Mouse (Mus musculus): ENCODE results near the gene Unc13d. TPM values are rescaled to one million over a fixed set of nuclear protein-coding genes. Genes with fewer than 3 reads are reported as not detected.

Gene Unc13d
- polyA plus RNA-seq, 1 experiment from 2014 or later: 1.1 TPM

- DNase-seq: no peak
- no peak overlapping the region for H3K4me3 ChIP-seq (replicated peaks; ENCODE audit: low read depth, low read length)
- H3K4me2 ChIP-seq (ENCODE audit: low read length): no peak overlapping the region
- peaks cover 32% of the 10 kb centered on the region for H3K36me3 ChIP-seq (ENCODE audit: control insufficient read depth, insufficient read depth, low read length)
- H3K4me1 ChIP-seq (ENCODE audit: control insufficient read depth, insufficient read depth, low read length): no peaks in the 10 kb centered on the region
- no peak overlapping the region for H3K27ac ChIP-seq (replicated peaks; ENCODE audit: low read depth, low read length)
- 88% methylated on average over 9 of the region's 9 CpGs for WGBS
- no peak overlapping the region for H3K9ac ChIP-seq (replicated peaks; ENCODE audit: low read length)
- H3K9me3 ChIP-seq (ENCODE audit: control insufficient read depth, low read length): no peaks in the 10 kb centered on the region
- no peak for ATAC-seq (ENCODE audit: low FRiP score, low TSS enrichment)
- H3K27me3 ChIP-seq (ENCODE audit: control insufficient read depth, insufficient read depth, low read length): no peaks in the 10 kb centered on the region
Measured at GRCm38 (mm10) chr11:116037826-116038225, 39.9 kb downstream of the Unc13d start.

- no peak overlapping the region for H3K27ac ChIP-seq (replicated peaks; ENCODE audit: low read depth, low read length)
- peaks cover 23% of the 10 kb centered on the region for H3K36me3 ChIP-seq (ENCODE audit: control insufficient read depth, insufficient read depth, low read length)
- DNase-seq (no peak), ATAC-seq (ENCODE audit: low FRiP score, low TSS enrichment) (no peak)
- H3K4me1 ChIP-seq (ENCODE audit: control insufficient read depth, insufficient read depth, low read length): peaks cover 1% of the 10 kb centered on the region
- no peak overlapping the region for H3K9ac ChIP-seq (replicated peaks; ENCODE audit: low read length)
- no peaks in the 10 kb centered on the region for H3K27me3 ChIP-seq (ENCODE audit: control insufficient read depth, insufficient read depth, low read length)
- no peak overlapping the region for H3K4me3 ChIP-seq (replicated peaks; ENCODE audit: low read depth, low read length)
- H3K4me2 ChIP-seq (ENCODE audit: low read length): no peak overlapping the region
- WGBS: 99% methylated on average over 3 of the region's 3 CpGs
- H3K9me3 ChIP-seq (ENCODE audit: control insufficient read depth, low read length): no peaks in the 10 kb centered on the region
Measured at GRCm38 (mm10) chr11:116036671-116037070, 41.1 kb downstream of the Unc13d start.

DNA sequence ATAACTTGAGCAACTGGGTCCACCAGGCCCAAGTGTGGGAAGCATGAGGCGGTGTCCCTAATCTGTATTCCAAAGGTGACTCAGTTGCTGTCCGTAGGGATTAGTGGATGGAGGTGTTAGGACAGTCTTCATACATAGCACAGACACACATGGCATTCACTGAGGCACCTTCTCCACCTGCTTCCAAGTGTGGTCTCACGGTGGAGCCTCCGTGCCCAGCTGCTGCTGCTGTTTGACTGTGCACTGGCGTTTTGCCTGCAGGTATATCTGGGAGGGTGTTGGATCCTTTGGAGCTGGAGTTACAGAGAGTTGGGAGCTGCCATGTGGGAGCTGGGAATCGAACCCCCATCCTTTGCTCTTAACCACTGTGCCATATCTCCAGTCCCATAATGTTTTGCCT is 43.2 kb downstream of the Unc13d start:
- DNase-seq (no peak), ATAC-seq (ENCODE audit: low FRiP score, low TSS enrichment) (no peak)
- Histone ChIP-seq H3K9ac (replicated peaks; ENCODE audit: low read length) (no peak overlapping the region), H3K27me3 (ENCODE audit: control insufficient read depth, insufficient read depth, low read length) (no peaks in the 10 kb centered on the region), H3K4me2 (ENCODE audit: low read length) (no peak overlapping the region), H3K4me3 (replicated peaks; ENCODE audit: low read depth, low read length) (no peak overlapping the region), H3K9me3 (ENCODE audit: control insufficient read depth, low read length) (no peaks in the 10 kb centered on the region), H3K27ac (replicated peaks; ENCODE audit: low read depth, low read length) (no peak overlapping the region), H3K4me1 (ENCODE audit: control insufficient read depth, insufficient read depth, low read length) (peaks cover 10% of the 10 kb centered on the region), H3K36me3 (ENCODE audit: control insufficient read depth, insufficient read depth, low read length) (peaks cover 9% of the 10 kb centered on the region)
- 94% methylated on average over 6 of the region's 6 CpGs for WGBS

DNA sequence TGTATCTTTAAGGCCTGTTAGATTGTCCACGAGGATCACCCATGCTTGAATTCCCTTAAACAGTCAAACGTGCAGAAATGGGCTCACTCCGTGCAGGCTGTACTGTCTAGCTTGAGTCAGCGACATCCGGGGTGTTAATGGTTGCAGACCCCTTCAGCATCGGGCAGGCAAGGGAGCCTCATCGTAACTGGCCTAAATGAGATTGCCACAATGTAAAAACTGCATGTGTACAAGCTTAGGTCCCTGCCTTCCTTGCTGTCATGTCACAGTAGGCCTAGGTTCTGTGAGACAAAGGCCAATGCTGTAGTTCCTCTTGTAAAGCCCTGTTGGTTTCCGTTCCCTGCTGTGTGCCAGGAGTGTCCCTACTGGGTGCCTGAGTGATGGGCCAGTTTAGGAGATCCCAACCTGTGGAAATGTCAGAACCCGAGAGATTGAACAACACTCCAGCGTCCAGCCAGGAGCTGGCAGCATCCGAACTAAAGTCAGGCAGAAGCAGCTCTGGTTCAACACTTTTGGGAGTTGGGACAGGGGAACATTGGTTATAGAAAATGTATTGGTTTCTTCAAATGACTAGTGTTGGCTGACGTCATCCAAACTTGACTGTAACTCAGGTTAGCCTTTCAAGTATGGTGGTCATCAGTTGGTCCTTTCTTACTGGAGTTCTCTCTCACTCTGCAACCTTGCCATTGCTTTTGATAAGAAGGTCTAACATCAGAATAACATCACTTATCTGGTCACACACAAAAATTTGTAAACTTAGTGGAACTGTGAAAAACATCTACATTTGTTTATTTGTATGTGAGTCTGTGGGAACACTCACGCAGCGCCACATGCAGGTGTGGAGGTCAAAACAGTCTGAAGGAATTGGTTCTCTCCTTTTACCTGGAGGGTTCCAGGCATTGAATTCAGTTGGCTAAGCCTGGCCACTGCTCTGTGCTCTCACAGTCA is 46.6 kb downstream of the Unc13d start:
- Histone ChIP-seq H3K9me3 (ENCODE audit: control insufficient read depth, low read length) (no peaks in the 10 kb centered on the region), H3K4me2 (ENCODE audit: low read length) (peak overlapping the region; percentile 96), H3K9ac (replicated peaks; ENCODE audit: low read length) (peak overlapping the region; percentile 84), H3K36me3 (ENCODE audit: control insufficient read depth, insufficient read depth, low read length) (no peaks in the 10 kb centered on the region), H3K4me1 (ENCODE audit: control insufficient read depth, insufficient read depth, low read length) (peaks cover 10% of the 10 kb centered on the region), H3K27ac (replicated peaks; ENCODE audit: low read depth, low read length) (peak overlapping the region; percentile 100), H3K27me3 (ENCODE audit: control insufficient read depth, insufficient read depth, low read length) (no peaks in the 10 kb centered on the region), H3K4me3 (replicated peaks; ENCODE audit: low read depth, low read length) (peak overlapping the region; percentile 68)
- DNase-seq: no peak
- peak; percentile 28 for ATAC-seq (ENCODE audit: low FRiP score, low TSS enrichment)
- WGBS: 27% methylated on average over 14 of the region's 14 CpGs

DNA sequence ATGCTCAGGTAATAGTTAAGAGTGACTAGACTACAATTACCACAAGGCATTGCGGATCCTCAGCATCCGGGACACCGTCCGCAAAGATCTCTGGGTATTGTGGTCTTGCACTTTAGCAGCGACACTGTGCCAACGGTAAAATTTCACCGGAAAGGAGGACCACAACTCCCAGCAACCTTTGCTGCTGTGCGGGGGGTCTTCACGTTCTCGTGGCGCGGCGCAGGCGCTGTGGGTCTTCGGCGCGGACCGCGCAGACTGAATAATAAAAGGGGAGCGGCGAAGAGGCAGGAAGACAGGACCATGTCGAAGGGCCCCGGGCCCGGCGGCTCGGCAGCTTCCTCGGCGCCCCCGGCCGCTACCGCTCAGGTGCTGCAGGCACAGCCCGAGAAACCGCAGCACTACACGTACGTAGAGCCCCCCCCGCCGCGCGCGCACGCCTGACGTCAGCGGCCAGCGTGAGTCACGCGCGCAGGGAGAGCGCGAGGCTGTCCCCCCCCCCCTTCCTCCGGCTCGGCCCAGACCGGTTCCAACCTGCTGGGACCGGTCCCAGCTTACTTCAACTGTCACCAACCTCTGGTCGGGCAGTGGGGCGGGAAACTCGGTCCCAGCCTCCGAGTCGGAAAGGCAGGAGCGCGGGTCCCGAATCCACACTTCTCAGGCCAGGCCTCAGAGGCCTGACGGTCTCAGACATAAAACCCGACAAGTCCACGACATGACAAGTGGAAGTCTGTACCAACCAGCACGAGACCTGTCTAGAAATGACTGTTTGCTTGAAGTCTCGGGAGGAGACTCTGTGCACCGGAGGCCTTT is 47.5 kb downstream of the Unc13d start, which contains the start of gene Unk:
Gene Unk (plus strand): TSS at position 235 of the 810 bp plus-strand sequence.
- no peaks in the 10 kb centered on the region for H3K36me3 ChIP-seq (ENCODE audit: control insufficient read depth, insufficient read depth, low read length)
- peak within 1 kb of the TSS; percentile 68 for H3K4me3 ChIP-seq (replicated peaks; ENCODE audit: low read depth, low read length)
- H3K4me2 ChIP-seq (ENCODE audit: low read length): peak within 1 kb of the TSS; percentile 96
- under 1% methylated on average over 56 of the region's 67 CpGs for WGBS
- H3K4me1 ChIP-seq (ENCODE audit: control insufficient read depth, insufficient read depth, low read length): peaks cover 10% of the 10 kb centered on the region
- ATAC-seq (ENCODE audit: low FRiP score, low TSS enrichment) (peak; percentile 94), DNase-seq (peak; percentile 99)
- H3K27ac ChIP-seq (replicated peaks; ENCODE audit: low read depth, low read length): peak within 1 kb of the TSS; percentile 100
- no peaks in the 10 kb centered on the region for H3K9me3 ChIP-seq (ENCODE audit: control insufficient read depth, low read length)
- no peaks in the 10 kb centered on the region for H3K27me3 ChIP-seq (ENCODE audit: control insufficient read depth, insufficient read depth, low read length)
- peak within 1 kb of the TSS; percentile 84 for H3K9ac ChIP-seq (replicated peaks; ENCODE audit: low read length)

GRCm38 (mm10) chr11:116029086-116029865 is 48.5 kb downstream of the Unc13d start:
- WGBS: 86% methylated on average over 6 of the region's 6 CpGs
- H3K27me3 ChIP-seq (ENCODE audit: control insufficient read depth, insufficient read depth, low read length): no peaks in the 10 kb centered on the region
- peak overlapping the region; percentile 68 for H3K4me3 ChIP-seq (replicated peaks; ENCODE audit: low read depth, low read length)
- no peaks in the 10 kb centered on the region for H3K9me3 ChIP-seq (ENCODE audit: control insufficient read depth, low read length)
- no peak overlapping the region for H3K27ac ChIP-seq (replicated peaks; ENCODE audit: low read depth, low read length)
- DNase-seq: no peak
- H3K9ac ChIP-seq (replicated peaks; ENCODE audit: low read length): peak overlapping the region; percentile 47; the same call in 1 of the 2 replicates
- no peak for ATAC-seq (ENCODE audit: low FRiP score, low TSS enrichment)
- peak overlapping the region; percentile 66 for H3K4me2 ChIP-seq (ENCODE audit: low read length)
- peaks cover 10% of the 10 kb centered on the region for H3K4me1 ChIP-seq (ENCODE audit: control insufficient read depth, insufficient read depth, low read length)
- no peaks in the 10 kb centered on the region for H3K36me3 ChIP-seq (ENCODE audit: control insufficient read depth, insufficient read depth, low read length)

DNA sequence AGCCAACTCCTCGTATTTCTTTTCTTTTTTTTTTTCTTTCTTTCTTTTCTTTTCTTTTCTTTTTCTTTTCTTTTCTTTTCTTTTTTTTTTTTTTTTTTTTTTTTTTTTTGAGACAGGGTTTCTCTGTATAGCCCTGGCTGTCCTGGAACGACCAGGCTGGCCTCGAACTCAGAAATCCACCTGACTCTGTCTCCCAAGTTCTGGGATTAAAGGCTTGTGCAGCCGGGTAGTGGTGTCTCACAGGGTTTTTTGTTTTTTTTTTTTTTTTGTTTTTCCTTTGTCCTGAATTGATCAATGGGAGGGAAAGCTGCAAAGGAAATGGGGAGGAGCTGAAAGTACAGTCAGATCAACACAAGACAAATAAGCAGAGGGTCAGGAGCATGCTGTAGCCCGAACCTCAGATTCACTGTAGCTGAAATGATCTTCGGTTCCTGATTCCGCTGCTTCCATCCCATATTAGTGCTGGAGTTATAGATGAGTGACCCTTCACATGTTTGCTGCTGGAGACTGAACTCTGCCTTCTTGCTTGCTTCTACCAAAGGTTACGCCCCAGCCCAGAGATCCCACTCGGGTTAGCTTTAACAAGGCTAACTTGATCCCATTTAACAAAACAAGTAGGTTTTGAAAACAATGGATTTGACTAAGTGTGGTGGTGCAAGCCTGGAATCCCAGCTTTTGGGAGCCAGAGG is 49.4 kb downstream of the Unc13d start:
- Histone ChIP-seq H3K4me2 (ENCODE audit: low read length) (no peak overlapping the region), H3K27me3 (ENCODE audit: control insufficient read depth, insufficient read depth, low read length) (no peaks in the 10 kb centered on the region), H3K9me3 (ENCODE audit: control insufficient read depth, low read length) (no peaks in the 10 kb centered on the region), H3K4me3 (replicated peaks; ENCODE audit: low read depth, low read length) (no peak overlapping the region), H3K27ac (replicated peaks; ENCODE audit: low read depth, low read length) (no peak overlapping the region), H3K4me1 (ENCODE audit: control insufficient read depth, insufficient read depth, low read length) (peaks cover 10% of the 10 kb centered on the region), H3K36me3 (ENCODE audit: control insufficient read depth, insufficient read depth, low read length) (peaks cover 4% of the 10 kb centered on the region; the same call in 1 of the 2 replicates), H3K9ac (replicated peaks; ENCODE audit: low read length) (no peak overlapping the region)
- DNase-seq (no peak), ATAC-seq (ENCODE audit: low FRiP score, low TSS enrichment) (no peak)
- 78% methylated on average over 9 of the region's 9 CpGs for WGBS

DNA sequence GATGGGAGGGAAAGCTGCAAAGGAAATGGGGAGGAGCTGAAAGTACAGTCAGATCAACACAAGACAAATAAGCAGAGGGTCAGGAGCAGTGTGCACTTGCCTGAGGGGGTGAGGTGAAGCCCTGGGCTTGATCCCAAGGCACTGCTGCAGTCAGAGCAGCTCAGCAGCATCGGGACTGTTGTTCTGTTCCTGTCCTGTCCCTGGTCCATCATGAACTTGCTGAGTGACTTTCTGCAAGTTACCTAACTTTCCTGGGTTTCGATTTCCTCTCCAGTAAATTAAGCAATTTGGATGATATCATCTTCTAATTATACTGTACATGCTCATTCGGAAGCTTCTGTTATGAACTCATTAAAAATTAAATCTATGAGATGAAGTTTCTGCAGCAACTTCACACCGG is 50.0 kb downstream of the Unc13d start, which contains the start of gene H3f3b:
Gene H3f3b (minus strand): TSS at position 207 of the 400 bp plus-strand sequence.
- Histone ChIP-seq H3K27ac (replicated peaks; ENCODE audit: low read depth, low read length) (no peak within 1 kb of the TSS), H3K9ac (replicated peaks; ENCODE audit: low read length) (no peak within 1 kb of the TSS), H3K4me3 (replicated peaks; ENCODE audit: low read depth, low read length) (no peak within 1 kb of the TSS), H3K4me1 (ENCODE audit: control insufficient read depth, insufficient read depth, low read length) (peaks cover 10% of the 10 kb centered on the region), H3K36me3 (ENCODE audit: control insufficient read depth, insufficient read depth, low read length) (peaks cover 5% of the 10 kb centered on the region; the same call in 1 of the 2 replicates), H3K4me2 (ENCODE audit: low read length) (no peak within 1 kb of the TSS), H3K9me3 (ENCODE audit: control insufficient read depth, low read length) (no peaks in the 10 kb centered on the region), H3K27me3 (ENCODE audit: control insufficient read depth, insufficient read depth, low read length) (no peaks in the 10 kb centered on the region)
- DNase-seq (no peak), ATAC-seq (ENCODE audit: low FRiP score, low TSS enrichment) (no peak)
- 89% methylated on average over 4 of the region's 4 CpGs for WGBS

Measured in midbrain, embryonic 14.5 days (tissue).